Mouse (Mus musculus): Measurements from ENCODE around the gene Prrc2a. TPM values are rescaled to one million over a fixed set of nuclear protein-coding genes. Genes with fewer than 3 reads are reported as not detected.
A peak's percentile ranks its signal among the peaks of the same experiment; 100 is the strongest.

Prrc2a gene
- polyA plus RNA-seq, 2 experiments: 192 to 404 TPM

DNA sequence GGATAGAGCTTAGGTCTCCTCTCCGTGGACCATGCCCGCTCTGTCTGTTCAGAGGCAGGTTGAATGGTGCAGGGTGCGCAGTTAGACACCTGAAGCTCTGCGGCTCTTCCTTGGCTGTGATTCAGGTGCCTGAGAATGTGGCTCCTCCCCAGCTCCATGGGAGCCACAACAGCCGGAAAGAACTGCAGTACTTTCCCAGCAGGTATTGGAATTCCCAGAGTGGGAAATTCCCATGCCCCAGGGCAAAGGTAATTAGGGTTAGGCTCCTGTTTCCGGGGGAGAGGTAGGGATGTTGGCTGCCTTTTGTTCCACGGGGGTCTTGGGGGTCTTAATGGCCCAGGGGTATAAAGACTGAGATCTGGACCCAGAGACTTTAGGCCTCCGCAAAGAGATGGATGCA is 34.2 kb upstream of the Prrc2a start:
- WGBS: 22% methylated on average over 8 of the region's 8 CpGs
- Histone ChIP-seq H3K9me3 (ENCODE audit: control insufficient read depth, low read length) (no peaks in the 10 kb centered on the region), H3K4me1 (ENCODE audit: control insufficient read depth, insufficient read depth, low read length) (peaks cover 4% of the 10 kb centered on the region; the same call in 1 of the 2 replicates), H3K36me3 (ENCODE audit: control insufficient read depth, insufficient read depth, low read length) (no peaks in the 10 kb centered on the region), H3K4me3 (replicated peaks; ENCODE audit: low read length) (no peak overlapping the region), H3K9ac (ENCODE audit: low read depth, low read length, severe bottlenecking) (no peak overlapping the region), H3K27me3 (ENCODE audit: control insufficient read depth, insufficient read depth, low read length) (peaks cover 21% of the 10 kb centered on the region), H3K27ac (replicated peaks; ENCODE audit: low read depth, low read length) (no peak overlapping the region), H3K4me2 (replicated peaks; ENCODE audit: low read depth, low read length, severe bottlenecking) (no peak overlapping the region)
- DNase-seq (ENCODE audit: low spot score) (no peak), ATAC-seq (ENCODE audit: low FRiP score, low read depth) (no peak)
- no peak for TF ChIP-seq POLR2A (IDR thresholded peaks at IDR 0.05; ENCODE audit: borderline replicate concordance, extremely low read depth, insufficient read depth, insufficient read length)

GRCm38 (mm10) chr17:35198029-35198428 is 33.3 kb upstream of the Prrc2a start:
- DNase-seq (ENCODE audit: low spot score) (no peak), ATAC-seq (ENCODE audit: low FRiP score, low read depth) (no peak)
- Histone ChIP-seq H3K36me3 (ENCODE audit: control insufficient read depth, insufficient read depth, low read length) (no peaks in the 10 kb centered on the region), H3K27ac (replicated peaks; ENCODE audit: low read depth, low read length) (no peak overlapping the region), H3K9me3 (ENCODE audit: control insufficient read depth, low read length) (no peaks in the 10 kb centered on the region), H3K4me1 (ENCODE audit: control insufficient read depth, insufficient read depth, low read length) (peaks cover 4% of the 10 kb centered on the region; the same call in 1 of the 2 replicates), H3K4me2 (replicated peaks; ENCODE audit: low read depth, low read length, severe bottlenecking) (no peak overlapping the region), H3K9ac (ENCODE audit: low read depth, low read length, severe bottlenecking) (no peak overlapping the region), H3K4me3 (replicated peaks; ENCODE audit: low read length) (no peak overlapping the region), H3K27me3 (ENCODE audit: control insufficient read depth, insufficient read depth, low read length) (peaks cover 21% of the 10 kb centered on the region)
- WGBS: 53% methylated on average over 7 of the region's 7 CpGs
- TF ChIP-seq POLR2A (IDR thresholded peaks at IDR 0.05; ENCODE audit: borderline replicate concordance, extremely low read depth, insufficient read depth, insufficient read length): no peak

DNA sequence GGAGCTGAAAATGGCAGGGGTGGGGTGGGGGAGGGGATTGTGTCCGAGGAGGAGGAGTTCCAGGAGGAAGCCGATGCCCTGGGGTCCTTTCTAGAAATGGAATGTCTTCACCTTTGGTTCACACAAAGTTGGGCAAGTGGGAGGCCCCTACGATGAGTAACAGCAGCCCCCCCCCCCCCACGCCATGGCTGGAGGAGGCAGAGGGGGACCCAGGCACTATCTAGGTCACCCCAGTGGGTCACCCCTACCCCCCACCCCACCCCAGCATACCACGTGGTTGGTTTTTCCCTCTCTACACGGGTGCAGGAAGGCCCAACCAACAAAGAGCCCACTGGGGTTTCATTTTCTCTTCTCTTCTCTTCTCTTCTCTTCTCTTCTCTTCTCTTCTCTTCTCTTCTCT is 32.4 kb upstream of the Prrc2a start:
- Histone ChIP-seq H3K27me3 (ENCODE audit: control insufficient read depth, insufficient read depth, low read length) (peaks cover 21% of the 10 kb centered on the region), H3K9ac (ENCODE audit: low read depth, low read length, severe bottlenecking) (no peak overlapping the region), H3K4me2 (replicated peaks; ENCODE audit: low read depth, low read length, severe bottlenecking) (no peak overlapping the region), H3K4me3 (replicated peaks; ENCODE audit: low read length) (no peak overlapping the region), H3K4me1 (ENCODE audit: control insufficient read depth, insufficient read depth, low read length) (peaks cover 4% of the 10 kb centered on the region; the same call in 1 of the 2 replicates), H3K9me3 (ENCODE audit: control insufficient read depth, low read length) (no peaks in the 10 kb centered on the region), H3K27ac (replicated peaks; ENCODE audit: low read depth, low read length) (no peak overlapping the region), H3K36me3 (ENCODE audit: control insufficient read depth, insufficient read depth, low read length) (no peaks in the 10 kb centered on the region)
- WGBS: 33% methylated on average over 4 of the region's 6 CpGs
- no peak for TF ChIP-seq POLR2A (IDR thresholded peaks at IDR 0.05; ENCODE audit: borderline replicate concordance, extremely low read depth, insufficient read depth, insufficient read length)
- no peak for DNase-seq (ENCODE audit: low spot score)
- ATAC-seq (ENCODE audit: low FRiP score, low read depth): no peak

- WGBS: 31% methylated on average over 9 of the region's 9 CpGs
- peaks cover 4% of the 10 kb centered on the region; the same call in 1 of the 2 replicates for H3K4me1 ChIP-seq (ENCODE audit: control insufficient read depth, insufficient read depth, low read length)
- DNase-seq (ENCODE audit: low spot score): no peak
- H3K9me3 ChIP-seq (ENCODE audit: control insufficient read depth, low read length): no peaks in the 10 kb centered on the region
- peak overlapping the region; percentile 40 for H3K4me3 ChIP-seq (replicated peaks; ENCODE audit: low read length)
- H3K27me3 ChIP-seq (ENCODE audit: control insufficient read depth, insufficient read depth, low read length): peaks cover 21% of the 10 kb centered on the region
- no peak overlapping the region for H3K27ac ChIP-seq (replicated peaks; ENCODE audit: low read depth, low read length)
- ATAC-seq (ENCODE audit: low FRiP score, low read depth): no peak
- no peak for TF ChIP-seq POLR2A (IDR thresholded peaks at IDR 0.05; ENCODE audit: borderline replicate concordance, extremely low read depth, insufficient read depth, insufficient read length)
- no peak overlapping the region for H3K9ac ChIP-seq (ENCODE audit: low read depth, low read length, severe bottlenecking)
- H3K36me3 ChIP-seq (ENCODE audit: control insufficient read depth, insufficient read depth, low read length): no peaks in the 10 kb centered on the region
- peak overlapping the region; percentile 62 for H3K4me2 ChIP-seq (replicated peaks; ENCODE audit: low read depth, low read length, severe bottlenecking)
Measured at GRCm38 (mm10) chr17:35196321-35196641, 31.6 kb upstream of the Prrc2a start.

DNA sequence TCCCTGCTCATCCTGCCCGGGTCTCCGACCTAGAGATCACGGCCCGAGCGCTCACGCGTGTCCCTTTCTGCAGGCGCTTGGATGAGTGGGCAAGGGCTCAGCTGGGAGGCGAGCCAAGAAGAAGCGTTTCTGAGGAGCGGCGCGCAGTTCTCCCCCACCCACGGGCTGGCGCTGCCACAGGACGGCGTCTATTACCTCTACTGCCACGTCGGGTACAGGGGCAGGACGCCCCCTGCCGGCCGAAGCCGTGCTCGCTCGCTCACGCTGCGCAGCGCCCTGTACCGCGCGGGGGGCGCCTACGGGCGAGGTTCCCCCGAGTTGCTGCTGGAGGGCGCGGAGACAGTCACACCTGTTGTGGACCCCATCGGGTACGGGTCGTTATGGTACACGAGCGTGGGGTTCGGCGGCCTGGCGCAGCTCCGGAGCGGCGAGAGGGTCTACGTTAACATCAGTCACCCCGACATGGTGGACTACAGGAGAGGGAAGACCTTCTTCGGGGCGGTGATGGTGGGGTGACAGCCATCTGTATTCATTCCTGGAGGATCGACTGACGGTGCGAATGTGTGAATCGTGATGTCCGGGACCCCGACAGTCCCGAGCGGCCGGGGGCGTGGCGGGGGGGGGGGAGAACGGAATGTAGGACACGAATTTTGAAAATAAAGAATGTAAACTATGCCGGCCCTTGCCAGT is 31.1 kb upstream of the Prrc2a start:
- DNase-seq (ENCODE audit: low spot score): peak; percentile 74
- peaks cover 4% of the 10 kb centered on the region; the same call in 1 of the 2 replicates for H3K4me1 ChIP-seq (ENCODE audit: control insufficient read depth, insufficient read depth, low read length)
- H3K27me3 ChIP-seq (ENCODE audit: control insufficient read depth, insufficient read depth, low read length): peaks cover 21% of the 10 kb centered on the region
- 1% methylated on average over 63 of the region's 66 CpGs for WGBS
- H3K9me3 ChIP-seq (ENCODE audit: control insufficient read depth, low read length): no peaks in the 10 kb centered on the region
- peak; percentile 75 for ATAC-seq (ENCODE audit: low FRiP score, low read depth)
- H3K4me3 ChIP-seq (replicated peaks; ENCODE audit: low read length): peak overlapping the region; percentile 40
- TF ChIP-seq POLR2A (IDR thresholded peaks at IDR 0.05; ENCODE audit: borderline replicate concordance, extremely low read depth, insufficient read depth, insufficient read length): no peak
- H3K27ac ChIP-seq (replicated peaks; ENCODE audit: low read depth, low read length): no peak overlapping the region
- H3K4me2 ChIP-seq (replicated peaks; ENCODE audit: low read depth, low read length, severe bottlenecking): peak overlapping the region; percentile 62
- peak overlapping the region; percentile 40; the same call in 1 of the 2 replicates for H3K9ac ChIP-seq (ENCODE audit: low read depth, low read length, severe bottlenecking)
- H3K36me3 ChIP-seq (ENCODE audit: control insufficient read depth, insufficient read depth, low read length): no peaks in the 10 kb centered on the region
